Mouse (Mus musculus) spleen, postnatal 36 days (tissue): ENCODE results near the gene Gm21830.
"Not testable (repeated sequence)": the region's sequence is repeated elsewhere in the genome, so short reads cannot be mapped to it uniquely, and the experiment has no call there.

Experiments used
- DNase-seq, 2 experiments: peaks; one replicate each; pipeline ENCODE4 v3.0.0; 2022; ENCODE audit warnings: low spot score in 2 of 2, mixed read lengths in 1 of 2

Gene Gm21830

GRCm38 (mm10) chr2:67413425-67413824 is at the start of gene Gm21830:
TSS of gene Gm21830 (plus strand) at chr2:67413725.
- DNase-seq: not testable (repeated sequence)

DNA sequence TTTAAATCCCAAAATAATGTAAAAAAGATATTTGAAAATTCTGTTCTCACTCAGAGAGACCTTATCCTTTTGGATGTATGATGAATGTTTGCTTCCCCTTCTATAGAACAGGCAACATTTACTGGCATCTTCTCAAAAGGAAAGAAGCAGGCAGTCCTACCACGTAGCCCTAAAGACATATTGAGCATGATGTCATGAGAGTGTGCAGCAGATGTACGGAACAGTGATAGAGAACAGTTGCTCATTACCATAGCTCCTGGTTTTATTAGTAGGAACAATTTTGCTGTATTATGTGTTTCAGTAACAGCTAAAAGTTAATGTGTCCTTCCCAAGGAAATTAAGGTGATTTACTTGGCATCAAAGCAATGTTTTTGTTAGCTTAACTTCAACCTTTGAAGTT is 49.0 kb upstream of the Gm21830 start:
- no peak for DNase-seq

DNA sequence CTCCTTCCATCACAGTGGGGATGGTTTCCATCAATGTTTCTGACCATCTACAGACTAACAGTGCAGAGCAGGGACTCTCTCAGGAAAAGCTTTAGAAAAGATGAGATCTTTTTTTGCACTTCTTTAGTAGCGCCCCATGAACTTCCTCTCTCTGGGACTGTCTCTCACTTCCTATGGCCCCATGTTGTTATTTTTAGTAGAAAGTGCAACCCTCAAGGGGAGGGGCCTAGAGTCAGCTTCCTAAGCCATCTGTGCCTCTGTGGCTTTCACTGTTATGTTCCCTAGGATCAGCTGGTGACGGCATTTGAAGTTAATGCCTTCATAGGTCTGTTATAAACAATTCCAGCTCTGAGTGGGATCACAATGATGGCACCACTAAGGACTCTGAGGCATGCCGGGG is 35.0 kb upstream of the Gm21830 start:
- DNase-seq: no peak

GRCm38 (mm10) chr2:67420853-67421252 is 7.3 kb downstream of the Gm21830 start:
- no peak for DNase-seq

- no peak for DNase-seq
These were observed 9.3 kb downstream of the Gm21830 start for GRCm38 (mm10) chr2:67422799-67423198.

DNA sequence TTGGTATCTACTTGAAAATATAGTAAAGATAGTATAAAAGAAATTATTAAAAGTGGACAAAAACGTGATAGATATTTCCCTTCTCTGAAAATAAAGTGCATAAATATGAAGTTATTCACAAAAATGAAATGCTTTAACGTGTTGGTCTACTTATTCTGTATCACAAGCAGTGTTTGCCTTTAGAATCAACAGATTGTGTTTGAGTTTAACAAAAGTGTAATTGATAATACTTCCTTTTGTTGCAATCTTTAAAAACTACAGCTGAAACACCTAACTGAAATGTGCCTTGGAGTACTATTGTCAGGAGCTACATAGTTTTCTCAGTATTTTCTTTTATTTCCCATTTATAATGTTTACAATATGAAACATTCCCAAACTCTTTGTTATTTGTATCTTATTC is 19.6 kb downstream of the Gm21830 start, which contains the start of gene Gm26727:
TSS of gene Gm26727 (minus strand) at position 101 of the 400 bp plus-strand sequence.
- no peak for DNase-seq

GRCm38 (mm10) chr2:67438309-67438708 is 24.8 kb downstream of the Gm21830 start:
- DNase-seq: no peak

- DNase-seq: no peak
These were observed 32.3 kb downstream of the Gm21830 start, which contains the start of gene Xirp2 for GRCm38 (mm10) chr2:67445780-67446179. TSS of gene Xirp2 (plus strand) at chr2:67446002.

GRCm38 (mm10) chr2:67446772-67447171 is 33.2 kb downstream of the Gm21830 start:
- no peak for DNase-seq

DNA sequence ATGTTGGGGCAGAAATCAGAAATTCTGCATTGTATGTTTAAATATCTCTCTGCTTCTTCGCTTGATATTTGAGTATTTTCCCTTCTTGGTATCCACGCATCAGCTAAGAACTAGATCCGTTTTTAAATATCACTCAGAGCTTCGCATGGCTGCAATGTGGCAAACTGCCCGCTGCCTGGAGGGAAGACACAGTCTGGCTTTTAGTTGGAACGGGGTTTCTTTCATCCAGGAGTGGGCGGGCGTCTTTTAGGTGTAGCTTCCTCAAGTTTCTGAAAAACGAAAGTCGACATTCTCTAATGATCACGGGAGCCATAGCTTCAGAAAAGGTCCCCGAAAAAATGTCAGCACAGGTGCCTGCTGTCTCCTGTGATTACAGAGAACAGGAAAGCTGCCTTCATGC is 33.7 kb downstream of the Gm21830 start:
- no peak for DNase-seq

DNA sequence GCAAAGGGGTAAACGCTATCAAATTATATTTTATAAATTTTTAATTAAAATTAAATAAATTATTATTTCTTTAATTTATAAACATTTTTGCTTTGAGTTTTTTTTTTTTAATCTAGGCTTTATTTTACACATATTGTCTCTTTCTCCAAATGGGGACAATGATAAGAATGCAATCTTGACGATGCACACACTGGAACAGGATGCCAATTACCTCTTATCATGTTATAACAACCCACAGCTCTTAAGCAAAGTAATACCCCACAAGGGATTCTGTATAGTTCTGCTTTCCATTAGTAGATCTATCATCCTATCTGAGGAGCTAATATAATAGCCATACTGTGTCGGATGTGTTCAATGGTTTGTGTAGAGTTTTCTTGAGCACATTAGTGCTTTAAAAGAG is 47.3 kb downstream of the Gm21830 start:
- no peak for DNase-seq

DNA sequence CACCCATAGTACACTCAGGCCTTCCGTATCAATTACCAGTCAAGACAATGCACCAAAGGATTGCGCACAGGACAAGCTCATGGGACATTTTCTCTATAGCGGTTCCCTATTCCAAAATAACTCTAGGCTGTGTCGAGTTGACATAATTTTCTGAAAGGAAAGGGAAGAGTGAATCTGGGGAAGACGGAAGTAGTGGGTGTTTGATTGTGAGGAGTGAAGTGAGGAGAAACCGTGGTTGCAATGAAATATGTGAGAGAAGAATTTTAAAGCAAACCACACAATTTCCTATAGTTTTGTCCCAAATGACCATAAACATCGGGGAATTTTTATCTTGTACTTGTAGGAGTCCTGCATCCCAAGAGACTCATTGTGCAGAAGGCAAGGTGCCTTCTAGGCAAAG is 53.5 kb downstream of the Gm21830 start:
- DNase-seq: no peak

DNA sequence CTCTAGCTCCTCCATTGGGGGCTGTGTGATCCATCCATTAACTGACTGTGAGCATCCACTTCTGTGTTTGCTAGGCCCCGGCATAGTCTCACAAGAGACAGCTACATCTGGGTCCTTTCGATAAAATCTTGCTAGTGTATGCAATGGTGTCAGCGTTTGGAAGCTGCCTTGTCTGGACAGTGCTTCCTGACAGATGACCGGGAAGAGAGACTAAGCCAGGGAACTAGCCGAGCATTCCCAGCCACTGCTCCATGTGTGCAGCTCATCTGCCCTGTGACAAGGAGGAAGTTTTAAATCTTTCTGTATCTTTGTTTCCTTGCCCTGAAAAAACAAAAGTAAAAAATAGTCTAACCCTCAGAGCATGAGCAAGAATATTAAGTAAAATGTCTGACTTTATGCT is 56.5 kb downstream of the Gm21830 start:
- not testable (repeated sequence) for DNase-seq

- no peak for DNase-seq
These were observed 64.2 kb downstream of the Gm21830 start for GRCm38 (mm10) chr2:67477753-67478152.

- DNase-seq: no peak
These were observed 67.5 kb downstream of the Gm21830 start for GRCm38 (mm10) chr2:67481051-67481450.
